Mouse (Mus musculus) lung, postnatal 0 days (tissue): Measurements from ENCODE around the gene Ddx54.

Experiments
- CTCF ChIP-seq: IDR thresholded peaks from 2 replicates; pipeline ENCODE4 v1.5.1; 2016; ENCODE audit warnings: antibody characterized with exemption, mild to moderate bottlenecking
- EP300 ChIP-seq: IDR thresholded peaks from 2 replicates; pipeline ENCODE4 v1.6.1; 2016; ENCODE audit warnings: antibody characterized with exemption, mild to moderate bottlenecking, control low read depth

DNA sequence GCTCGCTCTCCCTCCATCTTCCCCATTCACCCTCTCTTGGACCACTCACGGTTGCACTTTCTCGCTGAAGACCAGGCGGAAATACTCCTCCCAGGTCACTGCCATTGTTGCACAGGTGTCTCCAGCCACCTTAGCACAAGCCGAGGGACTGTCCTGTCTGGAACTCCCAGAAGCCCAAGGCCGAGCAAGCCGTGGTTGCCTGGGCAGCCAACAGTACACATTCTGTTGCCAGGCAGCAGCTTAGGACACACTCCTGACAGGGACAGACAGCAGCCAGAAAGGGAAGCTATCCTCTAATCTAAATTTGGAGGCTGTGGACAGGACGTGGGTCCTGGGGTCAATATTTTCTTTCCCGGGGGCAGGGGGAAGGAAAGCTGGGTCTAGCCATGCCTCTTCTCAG lies 21.6 kb downstream of the Ddx54 start, which contains the start of gene Cfap73:
- TF ChIP-seq CTCF (no peak), EP300 (no peak)
